Mouse (Mus musculus): ENCODE results near the gene Gstm5.
"Not testable (repeated sequence)": the region's sequence is repeated elsewhere in the genome, so short reads cannot be mapped to it uniquely, and the experiment has no call there.

The Gstm5 gene

DNA sequence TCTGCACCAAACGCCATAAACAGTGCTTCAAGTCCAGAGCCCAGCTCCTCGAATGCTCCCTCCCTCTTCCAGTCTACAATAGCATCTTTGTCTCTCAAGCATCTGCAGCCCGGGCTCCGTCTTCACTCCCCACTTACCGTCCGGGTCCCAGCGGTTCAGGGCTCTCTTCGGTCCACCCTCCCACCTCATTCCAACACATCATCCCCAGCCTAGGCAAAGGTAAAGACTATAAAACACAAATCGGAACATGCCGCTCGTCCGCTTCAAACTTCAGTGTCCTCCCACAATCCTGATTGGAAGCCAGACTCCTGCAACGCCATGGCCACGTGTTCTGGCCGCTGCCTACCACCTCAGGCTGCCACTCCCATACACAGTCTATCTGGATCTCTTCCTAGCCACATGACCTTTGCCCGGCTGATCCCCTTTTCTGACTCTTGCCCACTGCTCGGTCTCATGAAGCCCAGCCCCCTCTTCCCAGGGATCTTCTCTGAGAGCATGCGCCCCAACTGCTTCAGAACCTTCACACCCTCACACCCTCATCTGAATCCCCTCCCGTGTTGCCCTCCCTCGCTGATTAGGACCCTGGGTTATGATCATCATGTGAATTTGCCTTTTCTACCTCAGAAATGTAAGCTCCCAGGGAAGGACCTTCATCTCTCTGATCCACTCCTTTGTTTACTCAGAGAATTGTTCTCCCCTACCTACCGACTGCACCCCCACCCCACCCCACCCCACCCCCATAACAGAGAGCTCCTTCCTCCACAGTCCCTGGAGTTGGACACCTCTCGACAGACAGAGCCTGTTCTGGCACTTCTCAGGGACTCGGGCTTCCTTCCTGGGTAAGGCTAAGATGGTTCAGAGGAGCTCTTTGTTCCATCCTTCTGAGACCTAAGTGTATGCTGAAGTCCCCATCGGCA, 22.0 kb upstream of the Gstm5 start:
- no peak for DNase-seq (ENCODE audit: low read depth in 2 of 2, low spot score in 2 of 2)

DNA sequence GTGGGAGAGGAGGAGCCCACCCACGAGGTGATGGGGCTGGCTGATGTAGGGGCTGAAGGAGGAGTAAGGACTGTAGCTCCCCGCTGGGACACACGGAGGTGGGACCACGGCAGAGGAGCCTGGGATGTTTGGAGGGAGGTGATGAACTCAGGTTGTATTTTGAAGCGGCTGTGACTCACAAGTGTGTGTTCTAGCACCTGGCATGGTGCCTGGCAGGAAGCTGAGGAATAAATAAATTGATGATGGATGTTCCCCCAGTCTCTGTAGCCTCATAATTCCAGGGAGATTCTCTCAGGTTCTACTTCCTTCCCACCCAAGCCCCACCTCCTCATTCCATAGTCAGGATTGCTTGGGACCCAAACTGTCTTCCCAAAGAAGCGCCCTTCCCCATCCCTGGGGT, 20.4 kb upstream of the Gstm5 start:
- no peak for DNase-seq (ENCODE audit: low read depth in 2 of 2, low spot score in 2 of 2)

DNA sequence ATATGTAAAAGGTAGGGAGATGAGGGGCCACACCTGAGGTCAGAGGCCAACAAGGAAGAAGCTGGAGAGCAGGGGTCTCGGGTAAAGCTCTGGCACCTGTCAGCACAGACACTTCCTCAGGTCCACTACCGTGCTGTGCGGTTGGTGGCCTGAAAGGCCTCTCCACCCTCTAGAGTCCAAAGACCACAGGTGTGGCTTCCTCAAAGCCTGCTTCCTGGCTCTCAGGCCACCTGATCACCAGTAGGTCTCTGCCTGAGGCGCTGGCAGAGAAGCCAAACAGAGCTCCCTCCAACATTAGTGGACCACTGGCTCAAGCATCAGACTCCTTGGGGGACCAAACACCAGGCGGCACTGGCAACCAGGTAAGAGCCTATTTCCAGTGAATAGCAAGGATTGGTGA, 18.6 kb upstream of the Gstm5 start, which contains the start of gene Eps8l3:
Gene Eps8l3 (plus strand): TSS at position 225 of the 400 bp plus-strand sequence.
- DNase-seq (ENCODE audit: low read depth in 2 of 2, low spot score in 2 of 2): no peak

DNA sequence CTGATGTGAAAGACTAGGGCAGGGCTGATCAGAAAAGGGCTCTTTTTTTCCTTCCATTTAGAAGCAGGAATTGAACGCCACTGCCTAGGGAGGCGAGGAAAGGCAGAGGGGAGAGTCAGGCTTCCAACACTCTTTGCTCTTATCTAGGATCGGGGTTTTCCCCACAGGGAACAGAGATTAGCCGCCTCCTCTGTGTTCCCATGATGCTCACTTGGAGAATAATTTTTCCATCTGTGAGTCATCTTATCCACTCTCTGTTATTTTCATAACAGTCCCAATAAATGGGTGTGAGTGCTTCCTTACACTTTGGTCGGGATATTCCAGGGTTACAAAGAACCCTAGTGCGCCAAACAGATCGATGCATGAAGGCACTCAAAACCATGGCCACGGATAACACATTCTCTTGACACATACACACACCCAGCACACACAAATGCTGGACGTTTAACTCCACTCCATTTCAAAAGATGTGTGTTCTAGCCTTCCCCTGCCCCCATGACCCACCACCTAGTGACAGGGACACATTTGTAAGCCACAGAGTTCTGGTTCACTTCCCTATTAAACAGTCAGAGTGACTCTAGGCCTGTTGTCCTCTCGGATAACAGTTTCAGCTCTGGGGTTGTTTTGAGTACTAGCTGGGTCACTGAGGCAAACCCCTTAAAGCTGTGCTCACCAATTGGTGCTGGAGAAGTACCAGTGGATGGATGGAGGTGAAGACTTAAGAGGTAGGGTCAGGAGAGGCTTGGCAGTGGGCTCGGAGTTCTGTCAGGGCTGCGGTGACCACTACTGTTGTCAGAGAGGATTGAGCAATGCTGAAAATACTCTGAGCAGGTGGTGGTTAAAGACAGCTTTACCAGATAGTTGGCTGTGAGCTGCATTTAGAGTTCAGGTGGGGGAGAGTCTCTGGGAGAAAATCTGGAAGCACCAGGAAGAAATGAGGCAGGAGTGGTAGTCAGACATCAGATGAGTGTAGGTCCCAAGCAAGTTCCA, 17.6 kb upstream of the Gstm5 start:
- DNase-seq (ENCODE audit: low read depth in 2 of 2, low spot score in 2 of 2): no peak

DNA sequence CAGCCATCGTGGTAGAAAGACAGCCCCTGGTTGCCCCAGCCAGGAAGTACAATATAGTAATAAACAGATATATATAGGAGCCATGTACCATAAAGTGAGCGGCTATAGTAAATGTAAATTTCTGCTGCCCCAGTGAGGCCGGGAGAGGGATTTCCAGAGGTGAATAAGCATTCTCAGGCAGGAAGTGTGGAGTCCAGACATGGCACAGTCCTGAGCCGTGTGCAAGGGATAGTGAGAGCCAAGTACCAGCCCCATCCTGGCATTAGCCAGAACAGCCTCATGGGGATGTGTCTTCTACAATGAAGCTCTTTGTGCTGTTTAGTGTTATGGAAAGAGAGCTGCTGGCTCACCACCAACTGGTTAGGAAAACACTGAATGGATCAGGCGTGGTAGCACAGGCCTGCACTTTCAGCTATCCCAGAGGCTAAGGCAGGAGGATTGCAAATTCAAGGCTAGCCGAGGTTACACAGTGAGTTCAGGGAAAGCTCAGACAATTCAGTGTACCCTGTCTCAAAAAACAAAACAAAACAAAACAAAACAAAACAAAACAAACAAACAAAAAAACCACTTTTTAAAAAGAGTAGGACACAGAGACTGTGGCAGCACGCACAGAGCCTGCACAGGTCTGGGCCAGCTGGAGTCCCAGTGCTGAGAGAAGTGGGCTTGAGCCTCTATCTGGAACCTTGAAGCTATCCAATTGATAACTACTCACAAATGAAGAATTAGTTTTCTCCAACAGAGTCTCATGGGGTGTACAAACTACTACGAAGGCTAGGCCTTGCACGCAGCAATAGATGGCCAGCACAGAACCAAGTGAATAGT, 7.7 kb upstream of the Gstm5 start:
- DNase-seq (ENCODE audit: low read depth in 2 of 2, low spot score in 2 of 2): no peak

DNA sequence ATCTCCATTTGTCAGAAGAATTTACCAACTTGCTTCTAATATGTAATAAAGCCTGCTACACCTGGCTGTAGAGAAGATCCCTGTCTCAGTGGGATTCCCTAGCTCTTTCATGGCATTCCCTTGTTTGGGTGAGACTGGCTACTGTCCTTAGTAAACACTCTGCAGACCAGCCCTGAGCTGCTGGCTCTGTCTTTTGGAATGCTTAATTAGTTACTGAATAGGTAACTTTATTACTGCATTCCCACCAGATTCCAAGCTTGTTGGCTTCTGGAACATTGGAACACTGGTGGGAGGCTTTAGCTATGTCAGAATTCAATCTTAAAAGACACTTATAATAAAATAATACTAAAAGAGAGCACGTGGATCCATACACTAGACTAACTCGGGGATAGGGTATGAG, 6.4 kb upstream of the Gstm5 start:
- not testable (repeated sequence) for DNase-seq (ENCODE audit: low read depth in 2 of 2, low spot score in 2 of 2)

DNA sequence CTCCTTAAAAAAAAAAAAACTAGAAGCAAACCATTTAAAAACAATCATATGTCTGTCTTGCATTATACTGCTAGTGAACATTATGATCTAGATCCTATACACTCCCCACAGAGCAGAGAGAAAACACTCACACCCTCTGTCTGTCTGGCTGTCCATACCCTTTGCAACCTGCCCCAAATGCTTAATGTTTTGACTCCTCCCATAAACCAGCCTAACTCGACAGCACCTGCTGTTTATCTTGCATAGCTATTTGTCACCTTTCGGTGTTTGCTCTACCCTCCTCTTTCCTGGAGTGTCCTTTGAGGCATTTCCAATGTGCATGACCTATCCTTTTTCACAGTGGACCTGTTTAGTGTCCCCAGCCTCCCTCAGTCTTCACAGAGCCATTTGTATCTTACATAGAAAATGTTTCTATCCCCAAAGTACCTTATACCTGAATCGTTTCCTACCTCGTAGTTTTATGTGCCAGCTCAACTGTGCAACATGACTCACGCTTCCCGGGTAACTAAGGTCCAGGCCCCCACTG, 364 bp upstream of the Gstm5 start:
- no peak for DNase-seq (ENCODE audit: low read depth in 2 of 2, low spot score in 2 of 2)

DNA sequence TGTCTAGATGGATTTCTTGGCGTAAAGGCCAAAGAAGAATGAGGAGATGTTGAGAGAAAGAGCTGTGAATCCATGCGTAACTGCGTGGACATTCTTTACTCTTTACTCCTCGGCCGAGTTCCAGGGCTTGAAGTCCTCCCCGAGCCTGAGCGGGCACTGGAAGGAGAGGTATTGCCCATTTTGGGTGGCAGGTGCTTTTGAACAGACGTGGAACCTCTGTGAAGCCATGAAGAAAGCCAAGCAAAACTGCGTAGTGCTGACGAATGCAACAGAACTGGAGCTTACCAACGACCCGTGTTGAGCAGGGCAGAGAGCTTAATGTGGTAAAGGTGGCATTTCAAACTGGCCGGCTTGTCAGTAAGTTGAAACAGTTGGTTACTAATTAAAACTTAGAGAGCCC, 3.1 kb downstream of the Gstm5 start:
- DNase-seq (ENCODE audit: low read depth in 2 of 2, low spot score in 2 of 2): no peak

DNA sequence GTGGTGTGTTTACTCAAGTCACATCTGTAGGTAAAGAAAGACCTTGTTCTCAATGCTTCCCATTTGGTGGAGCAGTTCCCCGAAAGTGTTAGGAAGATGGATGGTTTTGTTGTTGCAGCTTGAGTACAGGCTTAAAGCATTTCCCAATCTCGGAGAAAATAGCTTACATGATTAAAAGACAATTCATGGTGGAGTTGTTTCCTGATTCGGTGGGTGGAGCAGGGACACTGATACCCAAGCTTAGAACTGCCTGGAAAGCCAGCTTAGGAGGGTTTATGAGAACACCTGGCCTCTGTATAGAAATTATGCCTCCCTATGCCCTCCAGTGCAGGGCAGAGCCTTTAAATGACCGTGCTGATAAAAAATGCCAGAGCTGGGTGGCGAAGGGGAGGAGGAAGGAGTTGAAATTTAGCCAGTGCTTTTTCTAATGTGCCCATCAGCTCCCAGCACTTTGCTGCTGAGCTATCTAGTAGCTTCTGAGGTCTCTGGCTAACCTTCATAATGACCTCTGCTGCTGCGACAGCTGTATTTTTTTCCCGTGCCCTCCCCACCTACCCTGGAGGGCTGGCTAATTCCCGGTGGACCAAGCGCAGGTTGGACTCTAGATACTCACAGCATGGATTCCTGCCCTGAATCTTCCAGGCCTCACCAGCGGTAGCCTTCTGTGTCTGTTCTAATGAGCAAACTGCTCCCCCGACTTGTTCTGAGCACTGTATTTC, 5.5 kb downstream of the Gstm5 start:
- no peak for DNase-seq (ENCODE audit: low read depth in 2 of 2, low spot score in 2 of 2)

DNA sequence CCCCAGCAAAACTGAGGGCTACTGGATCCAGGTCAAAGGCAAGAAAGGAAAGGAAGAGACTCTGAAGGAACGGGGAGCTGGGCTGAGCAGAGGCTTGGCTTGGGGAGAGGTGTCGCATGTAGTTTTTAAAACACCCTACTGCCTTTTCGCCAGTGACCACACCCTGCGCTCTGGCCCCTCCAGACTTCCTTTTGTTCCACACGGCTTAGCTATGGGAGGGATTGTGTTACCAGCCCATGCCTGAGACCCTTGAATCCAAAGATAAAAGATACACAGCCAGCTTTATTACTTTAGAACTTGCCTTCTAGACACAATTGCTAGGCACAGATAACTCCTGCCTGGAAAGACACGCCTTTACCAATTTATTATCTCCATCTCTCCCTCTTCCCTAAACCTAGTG, 10.3 kb downstream of the Gstm5 start:
- no peak for DNase-seq (ENCODE audit: low read depth in 2 of 2, low spot score in 2 of 2)

DNA sequence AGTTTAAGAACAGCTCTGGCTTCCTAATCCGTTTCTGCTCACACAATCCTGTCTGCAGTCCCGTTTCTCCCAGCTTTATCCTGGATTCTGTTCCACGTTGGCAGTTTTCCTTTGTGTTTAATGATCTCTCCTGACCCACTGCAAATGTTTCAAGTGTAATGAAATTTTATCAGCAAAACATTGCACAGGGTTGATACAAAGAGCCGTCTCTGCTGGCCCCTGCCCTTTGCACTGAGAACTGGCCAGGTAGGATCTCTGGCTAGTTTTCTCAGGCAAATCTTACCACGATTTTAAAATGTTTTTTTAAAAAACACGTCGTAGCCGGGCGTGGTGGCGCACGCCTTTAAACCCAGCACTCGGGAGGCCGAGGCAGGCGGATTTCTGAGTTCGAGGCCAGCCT, 21.1 kb downstream of the Gstm5 start:
- DNase-seq (ENCODE audit: low read depth in 2 of 2, low spot score in 2 of 2): no peak

DNA sequence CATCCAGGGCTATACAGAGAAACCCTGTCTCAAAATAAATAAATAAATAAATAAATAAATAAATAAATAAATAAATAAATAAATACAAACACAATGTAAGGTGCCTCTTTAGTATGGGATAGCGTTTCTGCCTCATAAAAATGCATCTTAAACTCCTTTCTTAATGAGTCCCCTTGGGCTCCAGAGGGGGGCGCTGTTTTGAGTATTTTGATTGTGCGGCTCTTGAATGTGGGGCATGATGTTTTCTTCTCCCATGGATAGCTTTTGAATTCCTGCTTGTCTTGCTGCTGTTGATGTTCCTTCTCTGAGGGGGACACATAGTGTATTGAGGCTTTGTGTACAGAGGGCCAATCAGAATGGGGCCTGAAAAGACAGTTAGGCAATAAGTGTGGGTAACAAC, 21.5 kb downstream of the Gstm5 start:
- DNase-seq (ENCODE audit: low read depth in 2 of 2, low spot score in 2 of 2): no peak

DNA sequence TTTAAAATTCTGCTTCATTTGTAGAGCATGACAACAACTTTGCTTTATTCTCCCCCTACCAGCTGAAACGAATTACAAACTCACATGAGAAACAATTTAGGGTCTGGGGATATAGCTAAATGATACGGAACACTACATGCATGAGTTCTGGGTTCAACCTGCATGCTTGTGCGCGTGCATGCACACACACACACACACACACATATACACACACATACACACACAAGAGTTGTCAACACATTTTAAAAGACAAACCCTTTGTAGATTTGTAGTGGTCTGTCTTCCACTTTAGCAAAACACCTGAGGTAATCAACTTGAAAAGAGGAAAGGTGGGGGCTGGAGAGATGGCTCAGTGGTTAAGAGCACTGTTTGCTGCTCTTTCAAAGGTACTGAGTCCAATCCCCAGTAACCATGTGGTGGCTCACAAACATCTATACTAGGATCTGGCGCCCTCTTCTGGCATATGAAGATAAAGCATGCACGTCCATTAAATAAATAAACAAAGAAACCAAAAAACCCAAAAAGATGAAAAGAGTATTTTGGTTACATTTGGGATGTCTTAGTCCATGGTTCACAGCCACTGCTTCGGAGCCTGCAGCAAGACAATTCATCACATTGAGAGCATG, 22.3 kb downstream of the Gstm5 start:
- peak; percentile 24 to 48 for DNase-seq (ENCODE audit: low read depth in 2 of 2, low spot score in 2 of 2)

DNA sequence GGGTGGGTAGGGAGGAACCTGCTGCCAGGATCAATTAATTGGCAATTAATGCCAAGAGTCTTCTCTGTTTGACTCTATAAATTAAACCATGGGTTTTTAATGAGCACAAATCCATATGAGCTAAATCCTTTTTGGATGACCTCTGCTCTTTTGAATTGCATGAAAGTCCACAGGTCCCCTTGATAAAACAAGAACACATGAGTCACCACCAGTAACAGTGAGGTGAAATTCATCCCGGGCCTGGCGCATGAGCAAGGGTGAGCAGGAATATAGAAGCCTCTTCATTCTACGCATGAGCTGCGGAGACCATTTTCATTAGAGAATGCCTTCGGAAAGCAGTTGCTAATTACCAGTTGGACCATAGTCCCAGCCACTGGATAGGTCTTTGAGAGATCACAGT, 24.7 kb downstream of the Gstm5 start:
- DNase-seq (ENCODE audit: low read depth in 2 of 2, low spot score in 2 of 2): no peak

DNA sequence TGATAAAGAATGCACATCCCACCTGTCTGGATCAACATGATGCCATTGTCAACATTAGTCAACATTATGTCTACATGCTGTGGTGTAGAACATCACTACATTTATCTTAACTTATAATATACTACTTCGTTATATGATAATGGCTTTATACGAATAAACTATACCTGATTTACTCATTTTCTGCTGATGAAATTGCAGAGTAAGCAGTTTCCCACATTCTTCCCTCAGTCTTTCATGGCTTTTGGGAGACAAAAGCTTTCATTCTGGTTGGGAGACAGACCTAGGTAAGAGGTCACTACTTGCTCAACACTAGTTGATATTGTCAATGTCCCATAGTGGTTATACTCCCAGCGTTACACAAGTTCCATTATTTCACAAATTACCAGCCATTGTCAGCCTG, 29.7 kb downstream of the Gstm5 start:
- no peak for DNase-seq (ENCODE audit: low read depth in 2 of 2, low spot score in 2 of 2)

DNA sequence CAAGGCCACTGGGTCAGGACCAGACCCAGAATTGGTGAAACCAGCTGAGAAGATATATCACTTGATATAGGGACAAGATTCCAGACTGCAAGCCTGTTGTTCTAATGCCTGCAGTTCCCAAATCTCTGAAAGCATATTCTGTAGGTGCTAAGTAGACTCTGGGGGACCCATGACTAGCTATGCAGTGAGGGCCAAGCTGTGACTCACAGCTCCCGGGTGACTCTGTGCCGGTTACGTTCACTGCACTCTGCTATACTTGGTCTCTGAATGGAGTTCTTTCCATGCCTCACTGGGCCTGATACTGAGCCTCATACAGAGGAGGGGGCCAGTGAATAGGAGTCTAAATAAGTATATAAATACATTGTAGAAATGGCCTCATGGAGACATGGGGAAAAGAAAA, 32.2 kb downstream of the Gstm5 start:
- DNase-seq (ENCODE audit: low read depth in 2 of 2, low spot score in 2 of 2): no peak

DNA sequence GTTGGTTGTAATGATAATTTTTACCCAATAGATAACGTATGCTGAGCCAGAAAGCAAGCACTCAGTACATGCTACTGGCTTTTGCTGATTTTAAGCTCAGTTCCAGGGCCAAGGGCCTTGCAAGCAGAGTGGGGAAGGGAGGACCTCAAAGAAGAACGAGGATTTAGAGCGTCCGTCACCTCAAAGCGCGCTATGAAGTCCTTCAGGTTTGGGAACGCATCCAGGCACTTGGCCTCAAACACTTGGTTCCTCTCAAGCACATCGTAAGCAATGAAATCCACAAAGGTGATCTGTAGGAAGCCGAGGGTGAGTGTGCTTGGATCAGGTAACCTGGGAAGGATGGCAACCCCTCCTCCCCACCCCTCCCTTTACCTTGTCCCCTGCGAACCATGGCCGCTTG, 33.1 kb downstream of the Gstm5 start:
- no peak for DNase-seq (ENCODE audit: low read depth in 2 of 2, low spot score in 2 of 2)

DNA sequence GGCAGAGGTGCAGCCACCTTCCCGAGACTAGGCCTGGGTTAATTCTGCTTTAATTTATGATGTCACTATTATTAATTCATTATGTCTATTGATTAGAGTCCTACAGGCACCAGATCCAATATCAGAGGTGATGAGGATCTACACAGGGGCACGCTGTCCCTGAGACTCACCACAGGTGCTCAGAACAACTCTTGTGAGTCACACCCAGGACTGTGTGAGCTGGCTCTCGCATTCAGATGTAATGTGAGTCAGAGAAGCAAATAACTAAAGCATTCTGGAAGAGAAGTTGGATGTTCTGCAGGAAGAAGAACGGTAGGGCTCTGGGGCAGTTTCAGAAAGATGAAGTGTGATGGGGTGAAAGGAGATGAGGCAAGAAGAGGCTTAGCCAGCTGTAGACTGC, 33.6 kb downstream of the Gstm5 start:
- no peak for DNase-seq (ENCODE audit: low read depth in 2 of 2, low spot score in 2 of 2)

DNA sequence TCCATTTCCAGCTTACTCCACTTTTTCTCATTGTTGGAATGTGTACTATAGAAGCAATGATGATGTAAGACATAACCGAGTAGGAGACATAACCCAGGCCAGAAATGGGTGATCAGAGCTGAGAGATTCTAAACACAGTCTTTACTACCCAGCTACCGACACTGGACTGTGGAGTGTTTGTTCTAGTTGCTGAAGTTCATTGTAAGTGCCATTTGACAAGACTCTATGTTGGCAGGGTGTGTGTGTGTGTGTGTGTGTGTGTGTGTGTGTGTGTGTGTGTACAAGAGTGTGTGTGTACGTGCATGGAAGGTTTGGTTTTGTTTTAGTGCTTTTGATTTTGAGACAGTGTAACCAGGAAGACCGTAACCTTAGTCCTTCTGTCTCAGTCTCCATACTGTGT, 34.1 kb downstream of the Gstm5 start:
- DNase-seq (ENCODE audit: low read depth in 2 of 2, low spot score in 2 of 2): no peak

DNA sequence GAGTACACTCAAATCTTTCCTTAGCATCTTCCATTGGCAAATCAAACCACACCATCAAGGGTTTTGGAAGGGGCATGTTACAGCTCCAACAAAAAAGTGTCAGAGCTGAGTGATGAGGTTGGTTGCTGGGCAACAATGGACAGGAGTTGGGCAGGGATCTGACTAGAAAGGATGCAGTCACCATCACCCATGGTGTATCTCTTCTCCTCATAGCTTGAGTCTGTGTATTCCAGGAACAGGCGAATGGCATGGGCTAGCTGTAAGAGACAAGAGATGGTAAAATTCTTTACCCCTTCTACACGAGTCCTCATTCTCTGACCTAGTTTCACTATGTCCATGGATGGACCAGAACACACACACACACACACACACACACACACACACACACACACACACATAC, 35.5 kb downstream of the Gstm5 start:
- no peak for DNase-seq (ENCODE audit: low read depth in 2 of 2, low spot score in 2 of 2)

All from CD8-positive naive resting alpha-beta T cell, adult 2 months (primary cell).